Mouse (Mus musculus): ENCODE results near the gene Casp4. TPM values are rescaled to one million over a fixed set of nuclear protein-coding genes. Genes with fewer than 3 reads are reported as not detected.

The Casp4 gene
- total RNA-seq, 2 experiments from 2014 or later, result 4.3 to 7.1 TPM

- no peak for ATAC-seq (replicated peaks; ENCODE audit: low FRiP score, low TSS enrichment, poor library complexity, severe bottlenecking)
These were observed 48.2 kb downstream of the Casp4 start for GRCm38 (mm10) chr9:5356801-5357200.

Other genes starting within 250 kb of the Casp4 start
- gene Casp1, start 10.3 kb upstream of the Casp4 start, total RNA-seq (2014; fragmentation: Nextera tagmentation), result 3.1 and 3.3 TPM in 2 replicates
- gene Casp1, start 10.3 kb upstream of the Casp4 start, total RNA-seq (2017), result 4.2 and 13.8 TPM in 2 replicates
- not detected in 2 replicates for gene Casp12, start 36.6 kb downstream of the Casp4 start, total RNA-seq (2014; fragmentation: Nextera tagmentation)
- gene Casp12, start 36.6 kb downstream of the Casp4 start, total RNA-seq (2017), result 5.9 TPM in 1 of 2 replicates, not detected in the other